Mouse (Mus musculus): ENCODE data around the gene Ltn1. TPM values are rescaled to one million over a fixed set of nuclear protein-coding genes. Genes with fewer than 3 reads are reported as not detected.

Gene Ltn1
- 22.5 and 23.3 TPM in 2 replicates for polyA plus RNA-seq (2015; fragmentation: Nextera tagmentation; extraction: Ambion mirVana)

DNA sequence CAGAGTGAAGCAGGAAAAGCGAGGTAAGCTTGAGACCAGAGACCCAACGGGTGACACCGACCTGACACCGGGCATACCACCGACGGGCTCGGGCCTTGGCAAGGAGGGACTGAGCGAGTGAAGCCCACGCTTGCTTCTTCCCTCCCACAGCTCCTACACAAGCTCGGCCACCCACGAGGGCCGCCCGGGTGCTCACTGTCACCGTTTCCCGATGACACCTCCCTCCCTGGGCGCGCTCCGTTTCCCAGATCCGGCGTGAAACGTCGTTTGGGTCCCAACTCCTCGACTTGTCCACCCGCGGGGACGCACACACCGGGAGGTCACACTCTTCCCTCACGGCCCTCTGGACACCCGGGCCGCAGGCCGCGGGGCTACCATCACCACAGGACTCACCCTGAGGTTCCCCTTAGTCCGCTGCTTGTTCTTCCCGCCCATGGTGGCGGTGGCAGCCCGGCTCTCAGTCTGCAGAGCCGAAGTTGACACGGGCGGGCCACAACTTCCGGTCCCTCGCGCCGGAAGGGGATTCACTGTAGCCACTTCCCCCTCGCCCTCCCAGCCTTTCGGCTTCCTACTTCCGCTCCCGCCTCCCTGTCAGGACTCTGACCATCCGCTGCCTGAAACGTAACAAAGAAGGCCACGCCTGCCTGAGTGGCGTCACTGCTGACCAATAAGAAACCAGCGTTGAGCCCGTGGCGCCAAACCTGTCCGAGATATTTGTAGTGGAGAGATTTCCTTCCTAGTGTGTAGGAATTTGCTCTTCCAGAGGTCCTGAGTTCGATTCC is at the start of gene Ltn1:
Gene Ltn1 (minus strand): TSS at position 580 of the 782 bp plus-strand sequence.
- Histone ChIP-seq H3K4me3 (replicated peaks) (peak within 1 kb of the TSS; percentile 89), H3K27ac (replicated peaks) (peak within 1 kb of the TSS; percentile 74), H3K36me3 (no peaks in the 10 kb centered on the region), H3K4me2 (replicated peaks) (peak within 1 kb of the TSS; percentile 75), H3K9ac (peak within 1 kb of the TSS; percentile 81), H3K9me3 (replicated peaks) (no peaks in the 10 kb centered on the region), H3K4me1 (peaks cover 8% of the 10 kb centered on the region; the same call in 1 of the 2 replicates), H3K27me3 (no peaks in the 10 kb centered on the region)
- peak; percentile 99 for ATAC-seq (ENCODE audit: insufficient number of reproducible peaks, low FRiP score, low TSS enrichment, low read depth)
- under 1% methylated on average over 56 of the region's 56 CpGs for WGBS

GRCm38 (mm10) chr16:87470579-87470978 is 38.2 kb upstream of the Ltn1 start:
- no peaks in the 10 kb centered on the region for H3K27me3 ChIP-seq
- WGBS = 89% methylated on average over 4 of the region's 4 CpGs
- ATAC-seq (ENCODE audit: insufficient number of reproducible peaks, low FRiP score, low TSS enrichment, low read depth) = no peak
- H3K27ac ChIP-seq (replicated peaks) = no peak overlapping the region
- no peaks in the 10 kb centered on the region for H3K9me3 ChIP-seq (replicated peaks)
- H3K4me1 ChIP-seq = no peaks in the 10 kb centered on the region
- H3K4me2 ChIP-seq (replicated peaks) = no peak overlapping the region
- peaks cover 80% of the 10 kb centered on the region for H3K36me3 ChIP-seq
- no peak overlapping the region for H3K4me3 ChIP-seq (replicated peaks)
- no peak overlapping the region for H3K9ac ChIP-seq

- Histone ChIP-seq H3K27me3 (no peaks in the 10 kb centered on the region), H3K36me3 (peaks cover 27% of the 10 kb centered on the region), H3K27ac (replicated peaks) (no peak overlapping the region), H3K4me3 (replicated peaks) (no peak overlapping the region), H3K4me2 (replicated peaks) (no peak overlapping the region), H3K4me1 (peaks cover 15% of the 10 kb centered on the region), H3K9me3 (replicated peaks) (no peaks in the 10 kb centered on the region), H3K9ac (no peak overlapping the region)
- WGBS = 98% methylated on average over 3 of the region's 3 CpGs
- no peak for ATAC-seq (ENCODE audit: insufficient number of reproducible peaks, low FRiP score, low TSS enrichment, low read depth)
Measured at GRCm38 (mm10) chr16:87458752-87459151, 26.3 kb upstream of the Ltn1 start.

GRCm38 (mm10) chr16:87455180-87455611 is 22.8 kb upstream of the Ltn1 start:
- WGBS = under 1% methylated on average over 38 of the region's 38 CpGs
- H3K4me3 ChIP-seq (replicated peaks) = peak overlapping the region; percentile 71
- peak overlapping the region; percentile 80 for H3K4me2 ChIP-seq (replicated peaks)
- peak overlapping the region; percentile 79 for H3K27ac ChIP-seq (replicated peaks)
- peaks cover 6% of the 10 kb centered on the region; the same call in 1 of the 2 replicates for H3K36me3 ChIP-seq
- no peaks in the 10 kb centered on the region for H3K27me3 ChIP-seq
- peaks cover 15% of the 10 kb centered on the region for H3K4me1 ChIP-seq
- peak overlapping the region; percentile 77 for H3K9ac ChIP-seq
- peak; percentile 65 for ATAC-seq (ENCODE audit: insufficient number of reproducible peaks, low FRiP score, low TSS enrichment, low read depth)
- no peaks in the 10 kb centered on the region for H3K9me3 ChIP-seq (replicated peaks)

DNA sequence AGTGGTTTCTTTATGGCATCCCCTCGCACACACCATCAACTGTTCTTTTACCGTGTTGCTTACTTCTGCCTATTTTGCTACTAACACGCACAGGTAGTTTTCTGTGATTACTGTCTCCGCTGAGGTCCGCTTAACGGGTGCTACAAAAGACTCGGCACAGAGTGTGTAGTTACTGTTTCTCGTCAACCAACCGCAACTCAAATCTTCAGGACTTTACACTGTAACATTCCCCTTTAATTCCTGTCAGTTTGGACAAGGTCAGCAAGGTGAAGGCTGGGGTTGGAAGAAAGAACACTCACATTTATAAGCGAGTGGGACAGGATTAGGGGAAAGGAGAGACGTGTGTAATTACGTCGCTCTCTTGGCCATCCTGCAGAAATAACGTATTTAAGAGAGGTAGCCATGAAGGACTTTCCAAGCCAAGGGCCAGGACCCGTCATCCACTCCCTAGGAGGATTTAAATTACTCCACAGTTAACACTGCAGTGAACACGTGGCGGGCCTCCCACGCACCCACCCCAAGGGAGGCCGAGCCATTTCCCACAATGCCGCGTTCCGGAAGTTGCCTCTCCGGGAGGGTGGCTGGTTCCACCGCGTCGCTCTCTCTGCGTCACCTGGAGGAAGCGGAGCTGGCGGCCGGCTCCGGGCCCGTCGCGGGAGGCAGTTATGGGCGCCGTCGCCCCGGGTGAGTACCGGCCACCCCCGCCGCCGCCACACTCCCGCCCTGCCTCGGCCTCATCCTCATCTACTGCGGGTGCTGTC is 22.2 kb upstream of the Ltn1 start, which contains the start of gene Usp16:
Gene Usp16 (plus strand): TSS at position 285 of the 761 bp plus-strand sequence.
- H3K27ac ChIP-seq (replicated peaks) = peak within 1 kb of the TSS; percentile 79
- peak; percentile 96 for ATAC-seq (ENCODE audit: insufficient number of reproducible peaks, low FRiP score, low TSS enrichment, low read depth)
- H3K36me3 ChIP-seq = peaks cover 3% of the 10 kb centered on the region; the same call in 1 of the 2 replicates
- no peaks in the 10 kb centered on the region for H3K27me3 ChIP-seq
- H3K4me1 ChIP-seq = peaks cover 15% of the 10 kb centered on the region
- 7% methylated on average over 45 of the region's 45 CpGs for WGBS
- peak within 1 kb of the TSS; percentile 77 for H3K9ac ChIP-seq
- no peaks in the 10 kb centered on the region for H3K9me3 ChIP-seq (replicated peaks)
- H3K4me3 ChIP-seq (replicated peaks) = peak within 1 kb of the TSS; percentile 71
- peak within 1 kb of the TSS; percentile 80 for H3K4me2 ChIP-seq (replicated peaks)

DNA sequence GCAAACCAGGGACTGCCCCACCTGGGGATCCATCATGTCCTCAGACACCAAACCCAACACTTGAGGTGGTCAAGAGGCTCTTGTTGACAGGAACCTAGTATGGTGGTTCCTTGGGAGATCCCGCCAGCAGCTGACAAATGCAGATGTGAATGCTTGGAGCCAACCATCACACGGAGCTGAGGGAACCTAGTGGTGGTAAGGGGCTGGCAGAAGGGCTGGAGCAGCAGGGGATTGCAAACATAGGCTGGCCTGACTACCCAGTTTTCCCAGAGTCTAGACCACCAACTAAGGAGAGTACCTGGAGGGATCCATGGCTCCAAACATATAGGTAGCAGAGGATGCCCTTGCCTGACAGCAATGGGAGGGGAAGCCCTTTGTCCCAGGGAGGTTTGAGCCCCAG is 20.8 kb upstream of the Ltn1 start:
- no peak overlapping the region for H3K4me3 ChIP-seq (replicated peaks)
- WGBS = 83% methylated on average over 2 of the region's 2 CpGs
- ATAC-seq (ENCODE audit: insufficient number of reproducible peaks, low FRiP score, low TSS enrichment, low read depth) = no peak

GRCm38 (mm10) chr16:87445528-87445927 is 13.1 kb upstream of the Ltn1 start:
- no peak overlapping the region for H3K4me3 ChIP-seq (replicated peaks)
- H3K27ac ChIP-seq (replicated peaks) = no peak overlapping the region
- no peak overlapping the region for H3K4me2 ChIP-seq (replicated peaks)
- WGBS = 88% methylated on average over 3 of the region's 3 CpGs
- ATAC-seq (ENCODE audit: insufficient number of reproducible peaks, low FRiP score, low TSS enrichment, low read depth) = no peak
- no peaks in the 10 kb centered on the region for H3K27me3 ChIP-seq
- no peaks in the 10 kb centered on the region for H3K9me3 ChIP-seq (replicated peaks)
- H3K9ac ChIP-seq = no peak overlapping the region
- H3K4me1 ChIP-seq = peaks cover 9% of the 10 kb centered on the region
- no peaks in the 10 kb centered on the region for H3K36me3 ChIP-seq

More for the DNA sequence above, 20.8 kb upstream of the Ltn1 start:
- Histone ChIP-seq H3K27ac (replicated peaks) (no peak overlapping the region), H3K4me1 (peaks cover 15% of the 10 kb centered on the region), H3K36me3 (no peaks in the 10 kb centered on the region), H3K27me3 (no peaks in the 10 kb centered on the region), H3K9me3 (replicated peaks) (no peaks in the 10 kb centered on the region), H3K4me2 (replicated peaks) (no peak overlapping the region), H3K9ac (no peak overlapping the region)

- no peak overlapping the region for H3K4me2 ChIP-seq (replicated peaks)
- H3K36me3 ChIP-seq = no peaks in the 10 kb centered on the region
- no peak overlapping the region for H3K9ac ChIP-seq
- ATAC-seq (ENCODE audit: insufficient number of reproducible peaks, low FRiP score, low TSS enrichment, low read depth) = no peak
- H3K9me3 ChIP-seq (replicated peaks) = no peaks in the 10 kb centered on the region
- H3K4me3 ChIP-seq (replicated peaks) = no peak overlapping the region
- no peak overlapping the region for H3K27ac ChIP-seq (replicated peaks)
- H3K27me3 ChIP-seq = no peaks in the 10 kb centered on the region
- peaks cover 9% of the 10 kb centered on the region for H3K4me1 ChIP-seq
Measured at GRCm38 (mm10) chr16:87445110-87445509, 12.7 kb upstream of the Ltn1 start.

DNA sequence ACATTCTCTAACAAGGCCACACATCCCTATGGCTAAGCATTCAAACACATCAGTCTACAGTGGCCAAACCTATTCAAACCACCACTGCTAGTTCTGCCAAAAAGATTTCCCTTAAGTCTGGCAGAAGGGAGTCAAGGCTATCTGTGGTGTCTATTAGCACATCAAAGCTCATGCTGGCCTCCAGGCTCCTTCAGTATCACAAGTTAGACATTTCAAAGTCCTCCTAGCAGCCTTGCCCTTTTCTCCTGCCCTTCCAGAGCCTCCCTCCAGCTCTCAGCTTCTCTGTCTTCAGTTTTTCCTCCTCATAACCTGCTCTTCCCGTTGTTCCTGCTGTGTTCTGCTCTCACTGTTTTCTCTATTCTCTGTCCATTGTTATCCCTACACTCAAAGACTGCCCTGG is 11.7 kb upstream of the Ltn1 start:
- no peaks in the 10 kb centered on the region for H3K27me3 ChIP-seq
- no peaks in the 10 kb centered on the region for H3K36me3 ChIP-seq
- ATAC-seq (ENCODE audit: insufficient number of reproducible peaks, low FRiP score, low TSS enrichment, low read depth) = no peak
- no peak overlapping the region for H3K4me2 ChIP-seq (replicated peaks)
- no peak overlapping the region for H3K9ac ChIP-seq
- H3K4me1 ChIP-seq = peaks cover 13% of the 10 kb centered on the region
- no peak overlapping the region for H3K4me3 ChIP-seq (replicated peaks)
- WGBS = 52% methylated on average over 1 of the region's 1 CpGs
- H3K27ac ChIP-seq (replicated peaks) = no peak overlapping the region
- H3K9me3 ChIP-seq (replicated peaks) = no peaks in the 10 kb centered on the region

- H3K27ac ChIP-seq (replicated peaks) = no peak overlapping the region
- H3K4me2 ChIP-seq (replicated peaks) = no peak overlapping the region
- H3K9ac ChIP-seq = no peak overlapping the region
- no peaks in the 10 kb centered on the region for H3K9me3 ChIP-seq (replicated peaks)
- H3K4me3 ChIP-seq (replicated peaks) = no peak overlapping the region
- H3K4me1 ChIP-seq = peaks cover 13% of the 10 kb centered on the region
- ATAC-seq (ENCODE audit: insufficient number of reproducible peaks, low FRiP score, low TSS enrichment, low read depth) = no peak
- H3K27me3 ChIP-seq = no peaks in the 10 kb centered on the region
- no peaks in the 10 kb centered on the region for H3K36me3 ChIP-seq
Measured at GRCm38 (mm10) chr16:87443245-87443644, 10.8 kb upstream of the Ltn1 start.

DNA sequence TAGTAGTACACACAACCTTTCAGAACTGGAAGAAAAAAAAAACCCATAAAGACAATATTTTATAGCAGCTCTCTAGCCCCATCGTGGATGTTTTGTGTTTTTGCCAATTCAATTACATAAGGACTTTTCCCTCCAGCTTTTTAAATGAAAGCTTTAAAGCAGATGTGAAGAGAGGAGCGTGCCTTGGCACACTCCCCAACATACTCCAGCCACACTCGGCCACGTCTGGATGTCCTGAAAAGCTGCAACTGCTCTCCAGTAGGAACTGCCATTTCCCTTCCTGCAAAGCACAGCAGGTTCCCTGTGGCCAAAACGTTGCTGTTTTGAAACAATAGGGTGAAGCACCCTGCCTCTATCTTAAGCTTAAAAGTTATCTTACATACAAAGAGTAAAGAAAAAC is 9.9 kb upstream of the Ltn1 start:
- Histone ChIP-seq H3K4me2 (replicated peaks) (no peak overlapping the region), H3K27ac (replicated peaks) (0 out of 2 replicates have a peak overlapping the region, but pooled peaks have one; percentile 55), H3K27me3 (no peaks in the 10 kb centered on the region), H3K9ac (no peak overlapping the region), H3K4me3 (replicated peaks) (no peak overlapping the region), H3K4me1 (peaks cover 13% of the 10 kb centered on the region), H3K36me3 (no peaks in the 10 kb centered on the region), H3K9me3 (replicated peaks) (no peaks in the 10 kb centered on the region)
- 40% methylated on average over 5 of the region's 5 CpGs for WGBS
- no peak for ATAC-seq (ENCODE audit: insufficient number of reproducible peaks, low FRiP score, low TSS enrichment, low read depth)

Measured in embryonic facial prominence, embryonic 15.5 days (tissue).